Mouse (Mus musculus): Measurements from ENCODE around the gene Uqcr11.

The Uqcr11 gene

DNA sequence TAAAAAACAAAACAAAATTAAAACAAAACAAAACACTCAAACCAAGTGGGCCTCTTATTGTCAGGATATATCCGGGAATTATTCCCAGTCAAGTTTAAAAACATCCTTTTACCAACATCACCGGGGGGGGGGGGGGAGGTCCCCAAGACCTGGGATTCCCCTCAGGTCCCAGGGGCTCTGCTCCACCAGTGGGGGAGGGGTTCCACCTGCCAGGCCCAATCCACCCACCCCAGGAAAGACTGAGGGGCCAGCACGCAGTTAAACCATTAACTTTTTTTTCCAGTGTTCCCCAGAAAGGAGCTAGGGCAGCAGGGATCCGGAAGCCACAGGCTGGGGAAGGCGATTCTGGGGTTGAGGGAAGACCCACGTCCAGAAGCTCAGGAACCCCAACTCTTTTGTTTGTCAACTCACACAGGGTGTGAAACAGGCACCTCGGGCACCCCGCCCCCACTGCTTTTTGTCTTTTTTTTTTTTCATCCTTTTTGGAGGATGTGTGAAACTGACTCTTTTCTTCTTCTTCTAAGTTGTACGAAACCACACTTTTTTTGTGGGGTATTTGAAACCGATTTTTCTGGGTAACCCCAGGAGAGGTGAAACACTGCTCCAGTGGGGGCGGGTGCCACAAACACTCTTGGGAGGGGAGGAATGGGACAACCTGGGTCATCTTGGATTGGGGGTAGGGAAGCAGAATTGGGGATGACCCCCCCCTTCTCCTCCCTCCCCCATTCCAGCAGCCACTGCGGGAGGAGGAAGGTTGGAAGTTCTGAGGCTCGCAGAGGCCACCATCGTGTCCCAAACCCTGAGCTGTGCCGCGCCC, 25.1 kb upstream of the Uqcr11 start:
- DNase-seq (ENCODE audit: extremely low read depth, low read depth) = no peak

DNA sequence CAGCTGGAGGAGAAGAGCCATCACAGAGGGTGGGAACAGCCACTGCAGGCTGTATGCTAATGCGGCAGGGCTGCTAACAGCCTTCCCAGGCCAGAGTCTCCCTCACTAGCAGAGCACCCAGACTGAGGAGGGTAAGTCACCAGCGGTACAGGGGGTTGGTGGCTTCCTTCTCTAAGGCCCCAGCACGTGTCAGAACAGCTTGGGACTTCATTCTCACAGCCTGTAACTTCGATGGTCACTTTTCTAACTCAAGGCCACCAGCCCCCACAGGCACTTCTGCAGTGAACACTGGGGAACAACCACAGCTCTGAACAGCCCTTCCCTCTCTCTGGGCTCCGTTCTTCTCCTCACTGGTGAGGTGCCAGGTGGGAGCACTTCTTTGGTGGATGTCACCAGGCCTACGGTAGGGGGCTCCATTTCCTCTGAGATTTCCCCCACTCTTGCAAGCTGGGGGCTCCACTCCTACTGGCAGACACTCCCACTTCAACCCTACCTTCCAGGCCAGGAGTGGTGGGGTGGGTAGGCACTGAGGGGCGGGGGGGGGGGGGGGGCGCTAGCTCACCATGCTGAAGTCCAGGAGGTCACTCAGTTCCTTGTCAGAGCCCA, 23.8 kb upstream of the Uqcr11 start:
- DNase-seq (ENCODE audit: extremely low read depth, low read depth) = no peak

DNA sequence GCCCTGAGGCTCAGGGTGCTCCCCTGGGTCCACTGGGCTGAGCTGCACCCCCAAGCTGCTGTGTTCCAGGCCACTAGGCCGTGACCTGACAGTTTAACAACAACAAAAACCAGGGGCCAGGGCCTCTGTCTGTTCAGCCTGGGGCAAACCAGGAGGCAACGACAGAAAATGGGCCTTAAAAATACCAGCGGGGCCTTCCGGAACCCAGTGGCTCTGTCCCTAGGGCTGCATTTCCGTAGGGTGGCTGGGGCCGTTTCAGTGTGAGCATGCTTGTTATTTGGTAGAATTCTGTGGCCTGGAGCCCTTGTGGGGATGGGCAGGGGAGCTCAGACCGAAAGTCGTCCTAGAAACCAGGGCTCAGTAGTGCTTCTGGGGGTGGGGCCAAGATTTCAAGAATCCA, 23.2 kb upstream of the Uqcr11 start:
- DNase-seq (ENCODE audit: extremely low read depth, low read depth) = no peak

- no peak for DNase-seq (ENCODE audit: extremely low read depth, low read depth)
These were observed 18.4 kb upstream of the Uqcr11 start for GRCm38 (mm10) chr10:80425041-80425440.

- DNase-seq (ENCODE audit: extremely low read depth, low read depth) = no peak
These were observed 16.9 kb upstream of the Uqcr11 start for GRCm38 (mm10) chr10:80423562-80423961.

DNA sequence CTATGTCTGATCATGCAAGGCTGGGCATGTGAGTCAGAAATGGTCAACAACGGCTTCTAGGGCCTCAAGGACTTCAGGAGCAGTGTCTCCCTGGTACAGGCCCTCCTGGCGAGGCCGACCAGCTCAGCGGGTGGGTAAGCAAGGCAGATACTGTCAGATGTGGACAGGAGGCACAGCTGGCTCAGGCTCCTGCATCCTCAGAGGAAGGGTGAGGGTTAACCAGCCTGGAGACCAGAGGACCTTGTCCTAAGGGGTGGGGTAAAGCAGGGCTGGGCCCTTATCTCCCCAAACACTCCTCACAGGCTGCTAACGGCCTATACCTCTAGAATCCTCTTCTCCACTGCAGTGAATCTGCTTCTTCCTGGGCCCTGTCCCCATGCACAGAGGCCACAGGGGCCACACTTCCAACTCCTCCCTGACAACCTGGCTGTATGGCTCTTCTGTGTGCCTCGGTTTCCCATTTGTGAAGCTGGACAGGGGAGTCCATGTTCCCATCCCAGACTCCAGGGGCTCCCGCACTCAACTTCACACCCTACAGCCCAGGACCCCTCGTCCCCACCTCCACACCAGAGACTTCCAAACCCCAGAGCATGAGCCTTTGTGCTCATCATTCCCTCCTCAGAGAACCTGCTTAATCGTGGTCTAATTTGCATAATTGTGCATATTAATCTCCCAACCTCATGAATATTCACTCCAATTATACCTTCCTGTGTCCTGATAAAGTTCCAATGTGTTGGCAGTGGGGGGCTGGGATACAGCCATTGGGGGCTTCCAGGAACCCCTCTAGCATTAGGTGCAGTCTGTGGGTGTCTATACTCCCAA, 15.2 kb upstream of the Uqcr11 start:
- peak; percentile 74 for DNase-seq (ENCODE audit: extremely low read depth, low read depth)

DNA sequence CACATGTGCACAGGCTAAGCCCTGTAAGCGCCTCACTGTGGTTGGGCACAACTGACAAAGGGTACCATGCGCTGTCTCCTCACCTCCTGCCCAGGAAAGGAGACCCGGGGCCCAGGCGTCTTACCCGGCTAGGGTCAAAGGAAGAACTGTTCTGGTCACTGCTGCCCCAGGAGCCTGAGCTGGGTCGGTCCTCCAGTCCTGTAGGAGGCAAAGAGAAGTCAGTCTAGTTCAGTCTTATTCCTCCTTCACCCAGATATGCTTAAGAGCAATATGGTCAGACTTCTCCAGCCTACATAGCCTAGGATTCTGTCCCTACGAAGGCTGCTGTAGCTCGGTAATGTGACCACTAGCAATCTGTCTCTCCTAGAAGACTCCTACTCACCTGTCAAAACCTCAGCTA, 14.6 kb upstream of the Uqcr11 start:
- DNase-seq (ENCODE audit: extremely low read depth, low read depth) = no peak

DNA sequence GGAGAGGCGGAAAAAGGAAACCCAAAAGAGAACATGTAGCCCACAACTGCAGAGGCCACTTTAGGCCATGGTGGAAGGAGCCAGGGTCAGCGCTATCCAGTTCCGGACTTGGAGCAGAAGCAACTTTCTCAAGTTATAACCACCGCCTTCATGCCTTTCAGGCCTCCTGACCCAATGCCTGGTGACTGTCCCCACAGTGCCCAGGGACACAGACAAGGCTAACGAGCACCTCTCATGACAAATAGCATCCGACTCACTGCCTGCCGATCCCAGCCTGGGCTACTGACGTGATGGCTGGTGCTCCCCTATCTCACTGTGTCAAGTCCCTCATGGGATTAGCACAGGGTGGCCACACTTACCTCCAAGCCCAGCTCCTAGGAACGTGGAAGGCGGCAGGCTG, 14.1 kb upstream of the Uqcr11 start:
- DNase-seq (ENCODE audit: extremely low read depth, low read depth) = no peak

DNA sequence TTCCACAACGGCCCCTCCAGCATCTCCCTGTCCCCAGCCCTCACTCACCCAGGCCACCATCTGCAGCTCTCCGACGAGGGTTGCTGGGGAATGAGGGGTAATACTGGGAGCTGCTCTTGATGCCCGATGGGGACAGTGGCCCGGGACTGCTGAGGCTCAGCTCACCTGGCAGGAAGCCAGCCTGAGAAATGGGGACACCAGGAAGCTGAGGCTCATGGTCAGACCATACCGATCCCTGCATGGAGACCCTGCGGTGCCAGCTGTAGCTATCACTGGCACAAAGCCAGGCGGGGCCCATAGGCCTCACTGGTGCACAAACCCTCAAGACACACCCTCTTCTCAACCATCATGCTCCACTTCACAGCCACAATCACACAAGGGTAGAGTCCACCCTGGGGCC, 12.8 kb upstream of the Uqcr11 start:
- DNase-seq (ENCODE audit: extremely low read depth, low read depth) = no peak

DNA sequence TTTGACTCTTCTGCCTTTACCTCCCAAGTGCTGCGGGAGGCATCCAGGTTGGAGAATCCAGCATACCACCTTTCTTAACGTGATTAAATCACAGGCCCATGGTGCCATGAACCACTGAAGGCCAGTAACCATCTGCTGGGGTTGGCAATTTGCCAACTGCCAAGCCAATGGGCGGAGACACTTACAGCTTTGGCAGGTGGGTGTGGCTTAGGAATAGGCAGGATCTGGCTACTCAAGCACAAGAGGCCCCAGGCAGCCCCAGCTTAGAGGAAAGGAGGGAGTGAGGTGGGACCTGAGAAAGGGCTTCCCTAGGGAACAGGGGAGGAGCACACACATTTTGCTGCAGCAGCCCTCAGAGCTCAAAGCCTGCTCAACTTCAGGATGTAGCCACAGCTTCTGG, 11.7 kb upstream of the Uqcr11 start:
- DNase-seq (ENCODE audit: extremely low read depth, low read depth) = no peak

- no peak for DNase-seq (ENCODE audit: extremely low read depth, low read depth)
These were observed 11.2 kb upstream of the Uqcr11 start for GRCm38 (mm10) chr10:80417841-80418240.

DNA sequence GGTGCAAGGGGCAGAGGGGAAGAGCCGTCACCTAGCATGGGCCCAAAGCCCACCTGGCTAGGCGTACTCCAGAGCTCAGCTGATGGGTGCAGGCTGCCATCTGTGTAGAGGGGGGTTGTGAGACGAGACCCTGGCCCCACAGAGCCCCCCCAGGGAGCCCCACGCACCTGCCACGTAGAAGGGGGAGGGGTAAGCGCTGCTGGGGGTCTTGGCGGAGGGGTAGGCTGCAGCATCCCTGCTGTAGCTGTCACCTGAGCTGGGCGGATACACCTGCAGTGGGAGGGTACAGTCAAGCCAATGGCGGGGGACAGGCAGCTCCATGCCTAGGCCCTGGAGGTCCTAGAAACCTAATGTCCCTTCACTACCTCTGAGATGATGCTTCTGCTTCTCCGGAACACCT, 10.7 kb upstream of the Uqcr11 start:
- DNase-seq (ENCODE audit: extremely low read depth, low read depth) = no peak

- no peak for DNase-seq (ENCODE audit: extremely low read depth, low read depth)
These were observed 8.9 kb upstream of the Uqcr11 start for GRCm38 (mm10) chr10:80415566-80415965.

- DNase-seq (ENCODE audit: extremely low read depth, low read depth) = no peak
These were observed 6.3 kb upstream of the Uqcr11 start for GRCm38 (mm10) chr10:80412656-80413541.

DNA sequence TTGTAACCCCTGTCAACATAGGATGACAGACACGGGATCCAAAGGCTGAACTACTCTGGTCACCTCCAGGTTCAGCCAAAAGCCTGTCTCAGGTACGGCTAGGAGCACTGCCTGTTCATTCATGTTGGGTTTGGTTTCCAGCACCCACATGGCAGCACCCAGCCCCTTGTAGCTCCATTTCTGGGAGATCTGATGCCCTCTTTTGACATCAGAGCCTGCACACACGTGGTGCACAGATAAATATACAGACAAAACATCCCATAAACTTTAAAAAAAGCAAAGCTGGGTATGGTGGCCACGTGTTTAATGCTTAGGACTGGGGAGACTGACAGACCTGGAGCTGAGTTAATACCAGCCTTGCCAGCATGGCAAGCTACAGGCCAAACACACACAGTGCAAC, 1.3 kb upstream of the Uqcr11 start:
- DNase-seq (ENCODE audit: extremely low read depth, low read depth) = no peak

GRCm38 (mm10) chr10:80405481-80406173, 1.0 kb downstream of the Uqcr11 start:
- DNase-seq (ENCODE audit: extremely low read depth, low read depth) = no peak

GRCm38 (mm10) chr10:80403044-80403692, 3.5 kb downstream of the Uqcr11 start:
- no peak for DNase-seq (ENCODE audit: extremely low read depth, low read depth)

DNA sequence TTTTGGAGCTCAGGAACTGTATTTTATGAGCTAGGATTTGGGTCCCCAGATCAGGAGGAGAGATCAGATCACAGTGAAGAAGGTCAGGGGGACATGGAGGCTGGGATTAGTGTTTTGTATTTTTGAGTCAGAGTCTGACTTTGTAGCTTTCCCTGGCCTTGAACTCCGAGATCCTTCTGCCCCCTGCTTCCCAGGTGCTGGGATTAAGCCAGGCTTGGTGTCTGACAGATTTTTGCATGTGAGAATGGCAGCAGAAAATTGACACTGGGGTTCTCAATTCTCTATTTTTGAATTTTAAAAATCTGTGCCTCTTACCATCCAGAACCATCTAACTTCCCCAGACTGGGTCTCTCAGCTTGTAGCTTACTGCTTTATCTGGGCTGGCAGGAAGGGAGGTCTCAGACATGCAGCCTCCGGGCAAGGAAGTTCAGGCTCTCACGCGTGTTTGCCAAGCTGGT, 5.9 kb downstream of the Uqcr11 start:
- DNase-seq (ENCODE audit: extremely low read depth, low read depth) = no peak

- DNase-seq (ENCODE audit: extremely low read depth, low read depth) = no peak
These were observed 6.5 kb downstream of the Uqcr11 start for GRCm38 (mm10) chr10:80399973-80400703.

Measured in MEL-GATA-1-ER (cell line).